Mouse (Mus musculus) urinary bladder, postnatal 36 days (tissue): ENCODE data around the gene Gm30191.
"Not testable (repeated sequence)": the region's sequence is repeated elsewhere in the genome, so short reads cannot be mapped to it uniquely, and the experiment has no call there.

Source experiments
- DNase-seq, 2 experiments: peaks; one replicate each; pipeline ENCODE4 v3.0.0; 2022; ENCODE audit warnings: low spot score in 2 of 2, mixed read lengths in 1 of 2

Gene Gm30191

DNA sequence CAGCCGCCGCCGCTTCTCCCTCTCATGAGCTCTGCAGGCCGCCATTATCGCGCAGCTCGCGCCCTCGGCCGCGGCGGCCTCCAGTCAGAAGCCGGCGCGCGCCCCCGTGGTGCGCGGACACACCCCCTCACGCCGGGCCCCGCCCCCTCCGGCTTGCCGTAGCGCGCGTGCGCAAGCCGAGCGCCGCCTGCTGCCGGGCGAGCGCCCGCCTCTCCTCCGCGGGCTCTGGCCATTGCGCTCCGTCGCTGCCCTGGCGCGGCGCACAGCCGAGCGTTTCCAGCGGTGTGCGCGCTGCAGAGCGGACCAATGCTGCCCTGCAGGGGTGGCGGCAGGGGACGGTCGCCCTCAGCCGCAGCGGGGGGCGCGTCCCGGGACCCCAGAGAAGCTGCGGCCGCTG lies 40.4 kb downstream of the Gm30191 start:
- DNase-seq: peak; percentile 95 to 98

GRCm38 (mm10) chr4:134287575-134288025 lies 40.9 kb downstream of the Gm30191 start, which contains the start of gene Pdik1l:
Pdik1l (minus strand) TSS chr4:134287895.
- peak; percentile 52 to 70 for DNase-seq

GRCm38 (mm10) chr4:134288397-134289256 lies 41.9 kb downstream of the Gm30191 start:
- no peak for DNase-seq

- DNase-seq: peak; percentile 53 to 76
These were observed 45.3 kb downstream of the Gm30191 start for GRCm38 (mm10) chr4:134292067-134292466.

DNA sequence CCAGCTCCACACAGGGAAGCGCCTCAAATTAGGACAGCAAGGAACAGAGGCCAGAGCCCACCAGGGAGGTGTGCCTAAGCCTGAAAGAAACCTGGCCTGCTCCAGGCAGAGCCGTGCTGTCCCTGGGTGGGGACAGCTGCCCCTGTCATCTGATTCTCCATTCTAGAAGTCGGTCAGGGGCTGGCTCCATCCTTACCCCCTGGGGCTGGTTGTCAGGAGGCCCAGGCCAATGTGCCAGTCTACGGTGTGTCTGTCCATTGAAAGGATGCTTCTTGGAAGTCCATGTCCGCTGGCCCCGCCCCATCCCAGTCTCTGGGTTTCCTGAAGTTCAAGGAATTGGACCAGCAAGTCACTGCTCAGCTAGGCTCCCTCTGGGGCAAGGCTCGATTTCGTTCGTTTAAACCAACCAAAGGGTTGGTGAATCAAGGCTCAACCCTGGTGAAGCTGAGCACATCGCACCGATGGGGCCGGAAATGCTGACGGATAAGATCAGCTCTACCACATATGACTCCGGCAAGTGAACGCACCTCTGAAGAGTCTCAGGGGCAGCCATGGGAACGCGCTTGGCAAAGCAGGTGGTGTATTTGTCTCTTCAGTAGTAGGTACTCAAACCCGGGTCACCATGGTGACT lies 46.4 kb downstream of the Gm30191 start:
- no peak for DNase-seq

GRCm38 (mm10) chr4:134293692-134294163 lies 47.0 kb downstream of the Gm30191 start:
- DNase-seq: no peak

DNA sequence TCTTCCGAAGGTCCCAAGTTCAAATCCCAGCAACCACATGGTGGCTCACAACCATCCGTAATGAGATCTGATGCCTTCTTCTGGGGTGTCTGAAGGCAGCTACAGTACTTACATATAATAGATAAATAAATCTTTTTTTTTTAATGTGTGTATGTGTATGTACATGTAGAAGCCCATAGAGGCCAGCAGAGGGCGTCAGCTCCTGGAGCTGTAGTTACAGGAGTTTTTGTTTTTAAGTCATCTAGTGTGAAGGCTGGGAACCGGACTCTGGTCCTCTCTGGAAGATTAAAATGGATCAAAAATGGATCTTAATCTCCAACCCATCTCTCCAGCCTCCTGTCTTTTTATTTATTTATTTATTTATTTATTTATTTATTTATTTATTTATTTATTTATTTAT lies 49.4 kb downstream of the Gm30191 start:
- not testable (repeated sequence) for DNase-seq

DNA sequence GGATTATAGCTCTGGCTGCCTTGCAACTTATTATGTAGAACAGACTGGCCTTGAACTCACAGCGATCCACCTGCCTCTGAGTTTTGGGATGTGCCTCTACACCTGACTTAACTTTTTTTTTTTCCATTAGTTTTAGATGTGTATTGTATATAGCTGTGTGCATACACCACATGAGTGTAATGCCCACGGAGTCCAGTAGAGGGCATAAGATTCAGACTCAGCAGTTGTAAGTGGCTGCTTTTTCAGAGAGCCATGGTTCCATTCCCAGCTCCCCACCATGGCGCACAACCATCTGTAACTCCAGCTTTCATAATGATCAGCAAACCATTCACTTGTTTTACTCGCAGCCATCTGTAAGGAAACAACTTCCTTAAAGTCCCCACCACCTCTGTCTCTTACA lies 49.8 kb downstream of the Gm30191 start:
- DNase-seq: no peak

DNA sequence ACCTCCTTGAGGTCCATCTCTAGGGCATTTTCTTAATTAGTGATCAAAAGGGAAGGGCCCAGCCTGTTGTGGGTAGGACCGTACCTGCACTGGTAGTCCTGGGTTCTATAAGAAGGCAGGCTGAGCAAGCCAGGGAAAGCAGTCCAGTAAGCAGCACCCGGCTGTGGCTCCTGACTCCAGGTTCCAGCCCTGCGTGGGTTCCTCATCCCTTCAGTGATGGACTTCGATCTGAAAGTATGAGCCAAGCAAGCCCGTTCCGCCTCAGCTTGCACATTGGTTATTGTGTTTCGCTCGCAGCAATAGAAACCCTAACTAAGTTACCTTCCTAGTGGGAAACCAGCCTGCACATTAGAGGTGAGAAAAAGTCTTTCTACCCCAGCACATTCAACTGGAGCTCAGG lies 50.6 kb downstream of the Gm30191 start:
- DNase-seq: no peak

GRCm38 (mm10) chr4:134298626-134299497 lies 52.1 kb downstream of the Gm30191 start:
- no peak for DNase-seq

DNA sequence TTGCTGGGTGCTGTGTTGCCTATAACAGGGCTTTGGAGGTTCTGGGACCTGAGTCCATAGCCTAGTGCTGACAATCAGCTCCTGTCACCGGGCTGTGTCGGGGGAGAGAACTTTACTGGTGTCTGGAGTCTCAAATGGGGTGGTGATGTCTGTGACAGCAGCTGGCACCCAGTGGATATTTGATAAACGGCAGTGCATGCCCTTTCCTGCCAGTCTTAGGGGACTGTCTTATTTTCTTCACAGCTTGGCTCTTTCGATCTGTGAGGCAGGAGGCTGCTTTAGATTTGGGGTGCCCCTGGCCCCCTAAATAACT lies 52.7 kb downstream of the Gm30191 start:
- no peak for DNase-seq
